Mouse (Mus musculus): ENCODE results near the gene Sh3bgrl2.

The Sh3bgrl2 gene

GRCm38 (mm10) chr9:83681661-83682655 lies 133.8 kb downstream of the Sh3bgrl2 start:
- no peak for DNase-seq (ENCODE audit: low spot score in 2 of 2)

- DNase-seq (ENCODE audit: low spot score in 2 of 2), result peak; percentile 22 to 37
Measured at GRCm38 (mm10) chr9:83686511-83687100, 138.5 kb downstream of the Sh3bgrl2 start.

GRCm38 (mm10) chr9:83687904-83688303 lies 139.8 kb downstream of the Sh3bgrl2 start:
- no peak for DNase-seq (ENCODE audit: low spot score in 2 of 2)
